Mouse (Mus musculus): ENCODE results near the gene Phlda3.

- TF ChIP-seq POLR2A (IDR thresholded peaks at IDR 0.05; ENCODE audit: control insufficient read depth, extremely low read depth, insufficient read depth, low read length, poor library complexity) (no peak), CTCF (IDR thresholded peaks at IDR 0.05; ENCODE audit: borderline replicate concordance, control insufficient read depth, extremely low read depth, insufficient read depth, low read length, poor library complexity) (no peak)
These were observed 33.8 kb upstream of the Phlda3 start for GRCm38 (mm10) chr1:135731897-135732684.
